Mouse (Mus musculus) thymus, adult 2 months (tissue): Measurements from ENCODE around the gene Ntan1. TPM values are rescaled to one million over a fixed set of nuclear protein-coding genes. Genes with fewer than 3 reads are reported as not detected.
A peak's percentile ranks its signal among the peaks of the same experiment; 100 is the strongest.
"Not testable (repeated sequence)": the region's sequence is repeated elsewhere in the genome, so short reads cannot be mapped to it uniquely, and the experiment has no call there.

ENCODE experiments used
- DNase-seq: peaks from one replicate; pipeline ENCODE4 v3.0.0; 2021
- H3K27ac ChIP-seq: fragments of 200-500 bp; 2 replicates; pipeline ENCODE4 v1.5.1; 2012; ENCODE audit warnings: low read length, control low read depth; ENCODE audit not compliant: control insufficient read depth, insufficient read depth
- H3K27me3 ChIP-seq: fragments of 200-500 bp; 2 replicates; pipeline ENCODE4 v1.6.1; 2012; ENCODE audit warnings: mild to moderate bottlenecking, low read length, moderate library complexity, mixed read lengths; ENCODE audit not compliant: control insufficient read depth, insufficient read depth
- H3K36me3 ChIP-seq: fragments of 200-500 bp; 2 replicates; pipeline ENCODE4 v1.6.1; 2012; ENCODE audit warnings: mild to moderate bottlenecking, low read length, moderate library complexity; ENCODE audit not compliant: control insufficient read depth, insufficient read depth
- H3K4me1 ChIP-seq: fragments of 200-500 bp; replicated peaks from 2 replicates; pipeline ENCODE4 v1.6.1; 2012; ENCODE audit warnings: low read length; ENCODE audit not compliant: control insufficient read depth, insufficient read depth
- H3K4me3 ChIP-seq: fragments of 200-500 bp; 2 replicates; pipeline ENCODE4 v1.5.1; 2012; ENCODE audit warnings: mild to moderate bottlenecking, low read length, control low read depth, moderate library complexity; ENCODE audit not compliant: control insufficient read depth, insufficient read depth
- CTCF ChIP-seq: fragments of 200-500 bp; IDR thresholded peaks from 2 replicates; pipeline ENCODE4 v1.5.1; 2012; ENCODE audit warnings: mild to moderate bottlenecking, control low read depth, low read length, moderate library complexity, borderline replicate concordance; ENCODE audit not compliant: control insufficient read depth, poor library complexity, insufficient read depth; ENCODE audit errors: extremely low read depth
- POLR2A ChIP-seq: fragments of 200-500 bp; IDR thresholded peaks from 2 replicates; pipeline ENCODE4 v1.6.1; 2012; ENCODE audit warnings: mild to moderate bottlenecking, low read length, control low read depth, moderate library complexity; ENCODE audit not compliant: control insufficient read depth, poor library complexity, insufficient read depth; ENCODE audit errors: extremely low read depth
- WGBS: fragments of 180-500 bp; shearing (Covaris S2); methylation state at CpG from one replicate; pipeline ENCODE4 v1.1.7; 2018; 5-methylcytosine and 5-hydroxymethylcytosine counted together
- polyA plus RNA-seq: library from polyadenylated mRNA; depleted of rRNA; stranded (reverse); fragments of >200 nt; gene quantifications from 2 replicates; pipeline ENCODE4 v1.2.3, GENCODE M21; 2012

Gene Ntan1
- polyA plus RNA-seq, 1 experiment: 86.7 TPM

DNA sequence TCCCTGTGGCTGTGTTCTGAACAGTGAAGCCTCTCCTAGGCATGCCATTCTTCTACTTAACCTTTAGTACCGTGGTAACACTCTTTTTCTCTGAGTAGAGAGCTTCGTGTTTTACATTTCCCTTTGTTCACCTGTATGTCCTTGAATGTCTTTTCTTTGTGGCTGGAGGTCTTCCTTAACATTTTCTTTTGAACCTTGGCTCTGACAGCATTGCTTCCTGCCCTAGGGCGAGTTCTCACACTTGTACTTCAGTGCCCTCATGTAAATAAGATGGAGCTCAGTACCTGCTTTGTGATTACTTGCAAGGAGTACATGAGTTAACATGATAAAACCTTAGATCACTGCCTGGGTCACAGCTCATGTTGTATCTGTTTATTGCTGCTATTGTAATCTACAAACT lies 32.7 kb upstream of the Ntan1 start:
- H3K36me3 ChIP-seq: peaks cover 51% of the 10 kb centered on the region
- WGBS: 36% methylated on average over 3 of the region's 3 CpGs

DNA sequence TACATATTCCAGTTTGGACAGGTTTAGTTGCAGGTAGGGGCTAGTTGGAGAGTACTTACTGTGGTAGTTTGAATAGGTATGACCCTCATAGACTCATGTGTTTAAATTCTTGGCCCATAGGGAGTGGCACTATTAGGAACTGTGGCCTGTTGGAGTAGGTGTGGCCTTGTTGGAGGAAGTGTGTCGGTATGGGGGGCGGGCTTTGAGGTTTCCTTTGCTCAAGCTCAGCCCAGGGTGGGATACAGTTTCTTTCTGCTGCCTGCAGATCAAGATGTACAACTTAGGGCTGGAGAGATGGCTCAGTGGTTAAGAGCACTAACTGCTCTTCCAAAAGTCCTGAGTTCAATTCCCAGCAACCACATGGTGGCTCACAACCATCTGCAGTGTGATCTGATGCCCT lies 25.2 kb upstream of the Ntan1 start:
- WGBS: 81% methylated on average over 2 of the region's 2 CpGs
- not testable (repeated sequence) for H3K27ac ChIP-seq, H3K4me3 ChIP-seq, H3K4me1 ChIP-seq, H3K27me3 ChIP-seq, DNase-seq
- H3K36me3 ChIP-seq: peaks cover 73% of the 10 kb centered on the region

More for the DNA sequence above, 32.7 kb upstream of the Ntan1 start:
- TF ChIP-seq POLR2A: no peak
- no peak for TF ChIP-seq CTCF
- no peak for DNase-seq
- no peak overlapping the region for H3K27ac ChIP-seq
- no peaks in the 10 kb centered on the region for H3K27me3 ChIP-seq
- H3K4me1 ChIP-seq: peaks cover 3% of the 10 kb centered on the region
- no peak overlapping the region for H3K4me3 ChIP-seq

GRCm38 (mm10) chr16:13796746-13797175 lies 21.9 kb upstream of the Ntan1 start:
- Histone ChIP-seq H3K27me3 (no peaks in the 10 kb centered on the region), H3K36me3 (peaks cover 74% of the 10 kb centered on the region), H3K4me3 (no peak overlapping the region), H3K27ac (0 out of 2 replicates have a peak overlapping the region, but pooled peaks have one; percentile 8), H3K4me1 (peaks cover 2% of the 10 kb centered on the region; the same call in 1 of the 2 replicates)
- WGBS: 35% methylated on average over 5 of the region's 5 CpGs
- TF ChIP-seq CTCF (no peak), POLR2A (no peak)
- DNase-seq: no peak

- Histone ChIP-seq H3K4me3 (no peak overlapping the region), H3K27me3 (no peaks in the 10 kb centered on the region), H3K4me1 (peaks cover under 1% of the 10 kb centered on the region; the same call in 1 of the 2 replicates), H3K36me3 (peaks cover 55% of the 10 kb centered on the region), H3K27ac (no peak overlapping the region)
- WGBS: 96% methylated on average over 4 of the region's 4 CpGs
- no peak for DNase-seq
- TF ChIP-seq CTCF (no peak), POLR2A (no peak)
These were observed 17.4 kb upstream of the Ntan1 start for GRCm38 (mm10) chr16:13801231-13801630.

DNA sequence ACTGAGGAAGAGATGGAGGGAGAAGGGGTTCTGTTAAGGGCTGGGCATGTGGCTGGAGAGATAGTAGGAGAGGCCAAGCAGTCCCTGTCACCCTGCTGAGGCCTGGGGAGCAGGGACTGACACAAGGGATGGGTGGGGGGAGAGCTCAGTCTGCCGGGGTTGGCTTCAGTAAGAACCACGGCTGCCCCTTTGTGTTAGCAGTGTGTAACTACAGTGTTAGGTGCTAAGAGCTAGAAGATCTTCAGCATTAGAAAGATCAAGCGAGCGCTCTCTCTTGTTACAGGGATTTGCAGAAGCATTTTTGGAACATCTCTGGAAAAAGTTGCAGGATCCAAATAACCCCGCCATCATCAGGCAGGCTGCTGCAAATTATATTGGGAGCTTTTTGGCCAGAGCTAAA lies 14.0 kb upstream of the Ntan1 start:
- no peak overlapping the region for H3K4me3 ChIP-seq
- WGBS: 92% methylated on average over 5 of the region's 5 CpGs
- no peak for DNase-seq
- no peak overlapping the region for H3K27ac ChIP-seq
- TF ChIP-seq POLR2A: no peak
- TF ChIP-seq CTCF: no peak
- no peaks in the 10 kb centered on the region for H3K4me1 ChIP-seq
- peaks cover 63% of the 10 kb centered on the region for H3K36me3 ChIP-seq
- no peaks in the 10 kb centered on the region for H3K27me3 ChIP-seq

- Histone ChIP-seq H3K27ac (no peak overlapping the region), H3K36me3 (peaks cover 71% of the 10 kb centered on the region), H3K27me3 (no peaks in the 10 kb centered on the region), H3K4me1 (no peaks in the 10 kb centered on the region), H3K4me3 (no peak overlapping the region)
- no peak for DNase-seq
- 95% methylated on average over 4 of the region's 4 CpGs for WGBS
- TF ChIP-seq CTCF (no peak), POLR2A (no peak)
These were observed 11.0 kb upstream of the Ntan1 start for GRCm38 (mm10) chr16:13807616-13808015.

GRCm38 (mm10) chr16:13808410-13808809 lies 10.2 kb upstream of the Ntan1 start:
- no peak for TF ChIP-seq CTCF
- TF ChIP-seq POLR2A: no peak
- peaks cover 79% of the 10 kb centered on the region for H3K36me3 ChIP-seq
- H3K4me3 ChIP-seq: no peak overlapping the region
- no peak for DNase-seq
- H3K27ac ChIP-seq: no peak overlapping the region
- H3K4me1 ChIP-seq: no peaks in the 10 kb centered on the region
- 100% methylated on average over 7 of the region's 7 CpGs for WGBS
- H3K27me3 ChIP-seq: no peaks in the 10 kb centered on the region
